Mouse (Mus musculus) spleen, adult 12 weeks (tissue): ENCODE data around the gene Gsn.

ENCODE experiments used
- DNase-seq: peaks from one replicate; pipeline ENCODE4 v3.0.0; 2022; ENCODE audit warnings: low spot score

The Gsn gene

GRCm38 (mm10) chr2:35327583-35327982 lies 71.4 kb downstream of the Gsn start:
- DNase-seq, result no peak

GRCm38 (mm10) chr2:35328064-35328792 lies 72.0 kb downstream of the Gsn start:
- DNase-seq, result no peak

- no peak for DNase-seq
Measured at GRCm38 (mm10) chr2:35329061-35329460, 72.9 kb downstream of the Gsn start.

- no peak for DNase-seq
Measured at GRCm38 (mm10) chr2:35331205-35331604, 75.0 kb downstream of the Gsn start.

GRCm38 (mm10) chr2:35333670-35334069 lies 77.5 kb downstream of the Gsn start:
- no peak for DNase-seq

GRCm38 (mm10) chr2:35335620-35336019 lies 79.4 kb downstream of the Gsn start:
- DNase-seq, result no peak

GRCm38 (mm10) chr2:35336388-35337280 lies 80.5 kb downstream of the Gsn start, which contains the start of gene Stom:
TSS of gene Stom (minus strand) at chr2:35336976.
- peak; percentile 100 for DNase-seq

- DNase-seq, result no peak
Measured at GRCm38 (mm10) chr2:35337419-35337818, 81.2 kb downstream of the Gsn start.

GRCm38 (mm10) chr2:35338036-35338435 lies 81.9 kb downstream of the Gsn start:
- DNase-seq, result no peak

GRCm38 (mm10) chr2:35338707-35339106 lies 82.5 kb downstream of the Gsn start:
- DNase-seq, result no peak

GRCm38 (mm10) chr2:35342605-35343004 lies 86.4 kb downstream of the Gsn start:
- no peak for DNase-seq

- no peak for DNase-seq
Measured at GRCm38 (mm10) chr2:35345984-35346383, 89.8 kb downstream of the Gsn start.

- DNase-seq, result no peak
Measured at GRCm38 (mm10) chr2:35349184-35349583, 93.0 kb downstream of the Gsn start.
